Mouse (Mus musculus) 416B (cell line): ENCODE measurements around the gene Snn.
"Not testable (repeated sequence)": the region's sequence is repeated elsewhere in the genome, so short reads cannot be mapped to it uniquely, and the experiment has no call there.

Experiments used
- DNase-seq: peaks from one replicate; pipeline ENCODE4 v3.0.0; 2011; ENCODE audit warnings: low read depth

The Snn gene

DNA sequence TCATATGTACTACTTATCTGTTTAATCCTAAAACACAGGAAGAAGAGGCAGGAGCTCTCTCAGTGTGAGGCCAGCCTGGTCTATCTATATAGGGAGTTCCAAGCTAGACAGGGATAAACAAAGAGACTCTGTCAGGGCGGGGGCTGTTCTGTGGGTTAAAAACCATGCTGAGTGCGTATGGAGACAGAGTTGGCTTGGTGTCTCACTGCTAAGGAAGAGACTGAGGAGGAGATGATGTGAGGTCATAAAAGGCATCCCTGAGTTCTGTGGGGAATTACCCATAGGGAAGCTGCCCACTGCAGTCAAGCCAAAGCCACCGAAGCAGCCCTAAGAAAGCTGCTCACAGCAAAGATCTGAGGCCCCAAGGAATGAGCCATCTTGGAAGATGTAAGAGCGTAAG lies at the start of gene Snn:
Snn (plus strand) TSS at position 301 of the 400 bp plus-strand sequence.
- DNase-seq: no peak

DNA sequence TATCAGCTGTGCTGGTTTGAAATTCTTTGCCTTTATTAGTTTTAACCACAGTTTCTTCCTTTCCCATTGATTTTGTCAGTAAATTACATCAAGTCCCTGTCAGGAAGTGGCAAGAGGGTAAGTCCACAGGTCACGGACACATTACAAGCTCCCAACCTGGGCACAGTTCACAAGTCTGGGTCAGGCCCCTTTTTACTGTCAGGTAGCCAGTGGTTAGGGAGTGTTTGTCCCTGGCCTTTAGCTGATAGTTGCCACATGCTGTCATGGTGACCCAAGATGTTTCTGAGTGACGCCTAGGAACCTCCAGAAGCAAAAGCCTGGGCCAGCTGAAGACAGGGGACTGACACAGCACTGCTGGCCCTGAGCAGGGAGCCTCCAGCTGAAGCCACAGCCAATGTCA lies 49.5 kb upstream of the Snn start:
- DNase-seq: no peak

DNA sequence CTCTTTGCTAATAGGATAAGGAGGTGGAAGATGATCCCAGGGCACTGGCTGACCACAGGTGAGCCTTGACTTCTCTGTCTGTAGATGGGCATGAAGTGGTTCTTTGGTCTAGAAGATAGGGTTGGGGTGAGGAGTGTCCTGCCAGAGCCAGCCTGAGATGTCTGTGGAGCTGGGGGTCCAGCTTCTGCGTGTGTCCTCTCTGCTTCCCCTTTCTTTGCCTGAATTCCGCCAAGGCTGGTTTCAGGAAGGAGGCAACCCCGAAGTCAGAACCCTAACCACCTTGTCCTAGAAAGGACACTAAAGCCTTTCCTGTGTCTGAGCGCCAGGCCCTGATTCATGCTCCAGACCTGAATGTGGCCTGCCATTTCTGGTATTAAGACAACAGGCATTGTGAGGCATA lies 48.8 kb upstream of the Snn start:
- no peak for DNase-seq

DNA sequence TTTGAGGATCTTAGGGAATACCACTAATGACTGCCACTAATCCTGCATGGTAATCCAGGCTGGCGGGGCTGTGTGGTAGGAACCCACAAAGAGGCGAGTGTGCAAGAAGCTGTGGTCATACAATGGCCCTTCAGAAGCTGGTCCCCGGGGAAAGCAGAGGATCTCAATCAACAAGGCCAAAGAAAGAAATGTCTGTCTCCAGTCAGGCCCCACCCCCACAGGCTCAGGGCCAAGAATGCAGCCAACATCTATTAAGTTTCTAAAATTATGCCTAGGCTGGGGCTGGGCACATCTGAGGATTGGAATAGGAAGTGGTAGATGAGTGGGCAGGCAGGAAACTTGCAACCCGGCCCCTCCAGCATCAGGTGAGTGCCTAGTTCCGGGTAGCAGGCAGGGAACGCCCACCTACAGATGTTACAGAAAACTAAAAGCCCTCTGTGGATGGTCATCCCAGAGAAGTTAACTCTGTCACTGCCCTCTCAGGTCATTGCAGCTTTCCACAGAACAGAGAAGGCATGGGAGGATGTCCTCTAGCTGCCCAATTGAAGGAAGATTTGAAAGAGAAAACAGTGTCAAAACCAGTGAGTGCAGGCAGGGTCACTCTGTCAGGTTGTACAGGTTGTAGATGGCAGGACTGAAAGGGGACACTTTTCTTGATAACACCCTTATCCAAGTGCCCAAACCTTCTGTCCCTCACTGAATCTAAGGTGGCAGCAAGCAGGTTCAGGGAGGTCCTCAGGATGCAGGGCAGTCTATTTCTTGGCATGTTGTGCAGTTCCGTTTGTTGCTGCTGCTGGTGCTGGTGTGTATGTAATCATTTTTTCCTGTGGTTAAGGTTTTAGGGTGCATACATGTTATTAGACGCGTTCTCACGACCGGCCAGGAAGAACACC lies 47.9 kb upstream of the Snn start:
- peak; percentile 73 for DNase-seq

DNA sequence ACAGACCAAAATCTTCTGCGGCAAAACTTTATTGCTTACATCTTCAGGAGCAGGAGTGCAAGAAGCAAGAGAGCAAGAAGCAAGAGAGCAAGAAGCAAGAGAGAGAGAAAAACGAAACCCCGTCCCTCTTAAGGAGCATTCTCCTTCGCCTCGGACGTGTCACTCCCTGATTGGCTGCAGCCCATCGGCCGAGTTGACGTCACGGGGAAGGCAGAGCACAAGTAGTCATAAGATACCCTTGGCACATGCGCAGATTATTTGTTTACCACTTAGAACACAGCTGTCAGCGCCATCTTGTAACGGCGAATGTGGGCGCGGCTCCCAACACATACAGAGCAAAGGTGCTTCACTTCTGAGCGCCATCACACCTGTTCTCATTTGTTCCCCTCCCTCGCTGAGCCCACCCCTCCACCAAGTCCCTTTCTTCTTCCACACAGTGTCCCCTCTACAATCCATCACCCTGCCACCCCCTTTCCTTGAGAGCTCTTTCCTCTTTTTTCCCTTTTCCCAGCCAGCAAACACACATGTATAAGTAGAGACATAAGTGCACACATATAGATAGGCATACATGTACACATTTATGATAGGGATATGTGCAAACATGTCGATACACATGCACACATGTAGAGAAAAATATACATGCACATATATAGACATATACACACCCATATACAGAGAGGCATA lies 47.1 kb upstream of the Snn start:
- DNase-seq: not testable (repeated sequence)

DNA sequence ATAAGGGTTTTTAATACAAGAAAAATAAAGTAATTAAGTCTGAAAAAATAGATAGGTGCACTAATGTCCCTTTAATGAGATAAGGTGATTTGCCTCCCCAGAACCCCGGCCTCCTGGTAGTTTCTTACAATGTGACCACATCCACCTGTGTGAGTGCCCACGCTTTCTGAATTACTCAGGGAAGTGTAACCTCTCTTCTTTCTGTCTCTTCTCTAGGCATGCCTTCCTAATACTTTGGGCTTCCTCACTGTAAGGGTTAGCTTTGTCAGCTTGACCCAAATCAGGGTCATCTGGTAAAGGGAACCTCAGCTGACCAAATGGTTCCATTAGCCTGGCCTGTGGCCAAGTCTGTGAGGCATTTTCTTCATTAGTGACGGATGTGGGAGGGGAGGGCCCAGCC lies 46.3 kb upstream of the Snn start:
- DNase-seq: peak; percentile 42

DNA sequence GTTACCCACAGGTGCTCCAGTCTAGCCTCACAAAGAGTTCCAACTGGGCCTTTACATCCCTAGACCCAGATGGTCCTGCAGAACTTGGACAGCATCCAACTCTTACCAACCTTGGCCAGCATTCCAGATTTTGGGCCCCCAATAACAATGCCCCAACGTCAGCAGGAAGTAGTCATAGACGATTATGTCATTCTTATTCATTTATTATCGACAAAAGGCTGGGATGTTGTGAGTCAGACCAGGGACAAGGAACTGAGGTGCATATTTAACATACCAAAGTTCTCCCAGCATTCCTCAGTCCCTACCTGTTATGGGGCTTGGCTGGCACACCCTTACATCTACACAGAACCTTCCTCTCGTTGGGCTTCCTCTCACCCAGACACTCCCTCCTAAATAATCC lies 44.4 kb upstream of the Snn start:
- DNase-seq: no peak

DNA sequence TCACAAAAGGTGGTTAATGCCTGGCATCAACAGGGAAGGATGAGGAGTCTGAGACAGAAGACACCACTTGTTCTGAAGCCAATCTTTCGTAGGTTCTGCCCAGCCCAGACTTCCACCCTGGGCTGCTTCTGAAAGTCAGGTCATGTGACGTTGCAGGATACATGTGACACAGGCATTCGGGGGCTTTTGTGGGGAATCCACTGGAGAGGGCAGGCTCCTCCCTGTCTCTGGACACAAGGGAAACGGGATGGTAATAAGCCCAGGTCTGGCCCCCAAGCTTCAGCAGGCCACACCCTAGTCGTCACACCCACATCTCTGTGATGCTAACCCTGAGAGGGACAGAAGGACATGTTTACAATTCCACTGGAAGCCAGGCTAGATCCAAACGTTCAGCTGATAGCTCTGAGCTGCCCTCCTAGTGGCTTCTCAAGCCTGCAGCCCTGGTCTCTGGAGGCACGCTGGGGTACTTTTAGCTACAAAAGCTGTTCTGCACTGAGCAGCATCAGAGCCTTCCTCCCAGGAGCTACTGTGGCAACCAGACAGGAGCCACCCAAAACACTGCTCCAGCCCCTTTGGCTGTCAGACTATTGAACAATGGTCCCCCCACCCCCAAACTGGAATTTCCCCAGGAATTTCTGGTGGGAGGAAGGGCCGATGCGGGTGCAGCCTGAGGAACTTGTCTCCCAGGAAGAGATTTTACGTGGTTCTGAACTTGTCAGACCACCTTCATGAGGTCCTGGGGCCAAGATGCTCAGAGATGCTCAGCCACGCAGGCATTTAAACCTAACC lies 42.7 kb upstream of the Snn start:
- no peak for DNase-seq

DNA sequence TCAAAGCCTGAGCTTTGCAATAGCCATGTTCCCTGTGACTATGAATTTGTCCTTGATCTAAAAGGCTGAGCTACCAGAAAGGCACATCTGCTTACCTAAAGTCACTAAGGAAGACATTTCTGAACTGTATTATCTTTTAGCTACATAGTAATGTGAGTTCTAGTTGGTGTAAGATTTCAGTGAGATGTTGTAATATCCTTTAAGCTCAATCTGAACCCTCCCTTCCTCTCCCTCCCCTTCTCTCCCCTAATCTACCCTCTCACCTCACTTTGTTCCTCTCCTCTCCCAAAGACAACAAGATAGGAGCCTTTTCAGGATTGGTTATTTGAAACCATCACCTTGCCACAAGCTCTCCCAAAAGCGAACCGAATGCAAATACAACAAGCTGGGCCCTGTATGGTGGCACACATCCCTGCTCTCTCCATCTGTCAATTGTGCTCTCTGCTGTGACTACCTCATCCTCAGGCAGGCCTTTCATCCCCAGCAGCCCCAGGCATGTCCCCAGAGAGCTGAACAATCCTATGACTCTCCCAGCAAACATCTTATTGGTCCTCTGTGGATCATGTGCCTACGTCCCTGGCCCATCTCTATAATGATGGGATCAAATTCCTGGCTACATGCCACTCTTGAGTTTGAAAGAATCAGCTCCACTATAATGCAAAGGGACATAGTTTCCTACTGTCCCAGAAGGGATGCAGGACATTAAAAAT lies 39.2 kb upstream of the Snn start:
- peak; percentile 55 for DNase-seq

DNA sequence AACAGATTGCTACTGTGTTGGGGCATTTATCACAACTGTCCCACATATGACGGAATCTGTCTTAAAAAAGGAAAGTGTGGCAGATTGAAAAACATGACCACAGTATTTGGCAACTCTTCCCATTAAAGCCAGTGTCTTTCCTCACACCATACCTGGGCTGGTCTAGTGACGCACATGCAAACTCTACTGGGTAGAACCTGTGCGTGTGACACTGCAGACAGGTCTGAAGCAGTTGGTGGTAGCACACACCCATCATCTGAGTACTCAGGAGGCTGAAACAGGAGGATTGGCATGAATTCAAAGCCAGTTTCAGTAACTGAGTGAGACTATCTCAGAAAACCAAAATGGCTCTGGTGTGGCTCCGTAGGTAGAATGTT lies 38.6 kb upstream of the Snn start:
- peak; percentile 36 for DNase-seq

DNA sequence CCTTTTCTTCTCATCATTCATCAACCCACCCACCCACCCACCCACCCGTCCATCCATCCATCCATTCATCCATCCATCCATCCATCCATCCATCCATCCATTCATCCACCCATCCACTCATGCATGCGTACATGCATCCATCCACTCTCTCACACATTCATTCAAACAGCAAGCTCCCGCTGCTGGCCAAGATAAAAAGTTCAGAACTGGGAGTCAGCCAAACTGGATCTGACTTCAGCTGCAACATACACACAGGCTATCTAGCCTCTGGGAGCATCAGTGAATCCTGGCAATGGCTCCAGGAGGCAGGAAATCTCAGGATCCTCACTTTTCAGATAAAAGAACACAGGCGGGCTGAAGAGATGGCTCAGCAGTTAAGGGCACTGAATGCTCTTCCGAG lies 37.1 kb upstream of the Snn start:
- no peak for DNase-seq

DNA sequence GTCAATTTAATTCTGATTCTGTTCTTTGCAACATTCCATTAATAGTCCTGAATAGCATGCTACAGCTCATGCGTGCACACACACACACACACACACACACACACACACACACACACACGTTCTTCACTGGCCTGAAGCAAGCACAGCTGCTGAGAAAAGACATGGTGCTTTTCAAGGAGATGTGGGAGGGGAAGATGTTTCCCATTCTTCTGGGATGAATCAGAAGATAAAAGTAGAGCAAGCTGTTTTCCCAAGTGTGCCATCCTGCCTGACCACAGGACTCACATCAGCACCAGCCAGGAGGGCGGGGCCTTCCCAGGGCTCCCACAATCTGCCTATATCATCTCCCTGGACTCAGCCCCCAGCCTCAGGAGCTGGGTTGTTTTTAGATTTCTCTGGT lies 35.9 kb upstream of the Snn start:
- DNase-seq: no peak

DNA sequence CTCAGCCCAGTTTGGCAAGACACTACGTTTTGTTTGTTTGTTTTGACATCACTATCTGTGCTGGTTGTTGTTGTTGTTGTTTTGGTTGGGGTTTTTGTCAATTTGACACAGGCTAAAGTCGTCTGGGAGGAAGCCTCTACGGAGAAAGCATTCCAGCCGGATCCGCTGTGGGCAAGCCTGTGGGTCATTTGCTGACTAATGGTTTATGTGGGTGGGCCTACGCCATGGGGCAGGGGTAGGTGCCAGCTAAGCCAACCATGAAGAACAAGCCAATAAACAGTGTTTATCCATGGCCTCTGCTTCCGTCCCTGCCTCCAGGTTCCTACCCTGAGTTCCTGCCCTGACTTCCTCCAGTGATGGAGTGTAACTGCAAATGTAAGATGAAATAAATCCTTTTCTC lies 32.5 kb upstream of the Snn start:
- no peak for DNase-seq

DNA sequence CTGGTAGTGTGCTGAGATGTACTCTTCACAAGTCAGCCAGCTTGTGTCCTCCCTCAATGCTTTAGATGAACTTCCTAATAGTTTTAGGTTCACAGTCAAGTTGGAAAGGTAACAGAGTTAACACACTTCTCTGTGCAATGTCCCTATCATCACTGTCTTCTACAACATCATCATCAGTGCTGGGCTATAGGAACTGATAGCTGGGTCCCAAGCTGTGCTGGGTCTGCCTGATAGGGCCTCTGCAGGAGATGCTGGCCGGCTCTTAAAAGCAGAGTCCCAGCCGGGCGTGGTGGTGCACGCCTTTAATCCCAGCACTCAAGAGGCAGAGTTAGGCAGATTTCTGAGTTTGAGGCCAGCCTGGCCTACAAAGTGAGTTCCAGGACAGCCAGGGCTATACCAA lies 29.9 kb upstream of the Snn start:
- DNase-seq: no peak

DNA sequence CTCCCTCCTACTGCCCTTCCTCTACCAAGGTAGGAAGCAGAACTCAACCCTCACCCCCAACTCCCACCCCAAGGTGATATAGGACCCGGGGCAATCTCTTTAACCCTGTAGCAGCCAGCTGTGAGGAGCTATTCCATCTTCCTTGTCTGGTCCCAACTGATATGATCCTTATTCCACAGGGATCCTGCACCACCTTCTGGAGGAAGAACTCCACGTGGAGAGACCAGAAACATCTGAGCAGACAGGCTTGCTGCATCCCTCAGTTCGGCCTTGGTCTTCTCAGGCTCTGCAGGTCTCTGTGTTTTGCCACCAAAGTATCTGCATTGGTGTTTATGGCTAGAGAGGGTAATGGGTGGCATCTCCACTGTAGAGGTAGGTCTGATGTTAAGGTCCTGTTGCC lies 29.4 kb upstream of the Snn start:
- no peak for DNase-seq

DNA sequence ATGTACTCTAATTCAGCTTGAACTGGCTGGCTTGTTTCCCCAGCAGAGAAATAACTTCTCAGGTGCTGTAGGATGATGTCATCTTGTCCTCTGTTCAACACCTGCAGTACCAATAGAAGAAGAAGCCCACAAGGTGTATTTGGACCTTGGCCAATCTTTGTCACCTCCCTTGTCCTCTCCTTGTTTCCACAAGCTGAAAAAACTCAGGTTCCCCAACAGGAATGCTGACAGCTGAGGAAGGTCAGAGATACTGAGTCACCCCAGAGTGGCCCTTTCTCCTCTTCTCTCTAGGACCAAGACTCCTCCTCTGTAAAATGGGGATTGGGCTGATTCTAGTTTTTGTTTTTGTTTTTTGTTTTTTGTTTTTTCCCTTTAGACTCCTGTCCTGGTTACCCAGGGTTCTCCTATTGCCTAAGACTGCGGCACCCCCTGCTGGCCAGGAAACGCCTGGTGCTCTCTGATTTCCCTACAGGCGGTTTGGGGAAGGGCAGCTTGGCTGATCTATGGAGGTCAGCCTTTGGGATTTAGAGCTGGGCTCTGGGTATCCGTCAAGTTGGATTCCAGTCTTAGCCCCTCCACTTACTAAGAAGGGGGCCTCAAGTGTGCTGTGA lies 26.4 kb upstream of the Snn start:
- DNase-seq: peak; percentile 85

DNA sequence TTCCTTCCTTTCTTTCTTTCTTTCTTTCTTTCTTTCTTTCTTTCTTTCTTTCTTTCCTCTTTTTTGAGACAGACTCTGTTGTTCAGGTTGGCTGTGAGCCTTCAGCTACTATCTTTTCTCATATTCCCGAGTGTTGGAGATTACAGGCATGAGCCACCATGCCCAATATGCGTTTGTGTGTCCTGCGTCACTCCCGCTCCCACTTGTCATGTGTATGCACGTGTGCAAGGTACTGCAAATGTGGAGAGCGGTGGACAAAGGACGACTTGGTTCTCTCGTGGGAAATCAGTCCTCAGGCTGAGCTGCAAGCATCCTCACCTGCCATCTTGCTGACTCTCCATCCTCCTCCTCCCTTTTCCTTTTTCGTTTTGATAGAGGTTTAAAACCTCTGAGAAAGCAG lies 25.5 kb upstream of the Snn start:
- DNase-seq: no peak

DNA sequence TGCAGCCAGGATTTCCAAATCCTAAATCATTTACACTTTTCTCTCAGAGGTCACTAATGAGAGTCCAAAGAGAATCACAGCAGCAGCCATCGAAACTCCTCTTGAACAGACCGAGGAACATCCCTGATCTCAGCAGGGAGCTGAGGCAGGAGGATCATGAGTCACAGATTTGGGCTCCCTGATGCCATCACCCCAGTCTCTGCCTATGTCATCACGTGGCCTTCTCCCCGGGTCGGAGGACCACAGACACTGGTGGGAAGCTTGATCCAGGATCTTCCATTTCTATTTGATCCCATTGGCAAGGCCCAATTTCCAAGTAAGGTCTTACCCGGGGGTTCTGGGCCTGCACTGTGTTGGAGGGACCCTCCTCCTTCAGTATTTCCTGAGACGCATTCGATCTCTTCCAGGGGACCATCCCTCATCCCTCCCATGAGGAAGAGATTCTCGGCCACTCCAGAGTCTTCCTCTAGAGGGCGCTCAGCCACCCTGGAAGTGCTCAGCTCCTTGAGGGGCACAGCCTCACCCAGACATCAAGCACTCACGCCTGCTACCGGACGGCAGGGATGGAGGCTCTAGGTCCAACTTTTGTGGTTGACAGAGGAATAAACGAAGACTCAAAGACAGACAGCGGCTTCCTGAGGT lies 24.8 kb upstream of the Snn start:
- DNase-seq: peak; percentile 77

DNA sequence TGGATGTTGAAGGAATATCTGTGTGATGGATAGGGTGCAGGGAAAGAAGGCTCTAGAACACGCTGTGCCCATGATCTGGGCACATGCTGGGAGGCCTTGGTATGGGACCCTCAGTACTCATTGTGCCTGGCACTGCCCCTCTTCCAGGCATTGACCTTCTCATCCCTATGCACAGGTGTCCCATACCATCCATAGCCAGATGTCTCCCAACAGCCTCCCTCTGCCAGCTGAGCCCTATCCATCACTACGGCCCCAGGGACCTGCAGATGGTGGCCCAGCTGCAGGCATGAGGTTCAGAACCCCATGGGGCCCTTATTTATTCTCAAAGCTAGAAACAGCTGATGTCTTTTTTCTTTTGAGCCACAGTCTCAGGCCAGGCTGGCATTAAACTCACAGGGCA lies 20.1 kb upstream of the Snn start:
- no peak for DNase-seq

DNA sequence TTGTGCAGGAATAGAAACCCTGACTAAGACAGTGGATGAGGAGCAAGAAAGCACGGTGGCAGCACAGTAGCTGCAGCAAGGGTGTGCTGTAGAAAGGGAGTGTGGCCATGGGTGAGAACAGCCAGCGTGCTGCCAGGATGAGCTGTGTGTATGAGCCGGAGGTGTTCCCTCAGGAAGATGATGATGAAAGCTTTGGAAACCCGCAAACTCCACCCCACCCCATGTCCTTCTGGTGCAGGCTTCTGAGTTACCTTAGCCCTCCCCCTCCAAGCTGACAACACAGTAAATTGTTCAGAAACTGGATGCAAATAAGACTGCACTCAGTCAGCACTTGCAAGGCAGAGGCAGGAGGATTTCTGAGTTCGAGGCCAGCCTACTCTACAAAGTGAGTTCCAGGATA lies 17.5 kb upstream of the Snn start:
- DNase-seq: no peak

DNA sequence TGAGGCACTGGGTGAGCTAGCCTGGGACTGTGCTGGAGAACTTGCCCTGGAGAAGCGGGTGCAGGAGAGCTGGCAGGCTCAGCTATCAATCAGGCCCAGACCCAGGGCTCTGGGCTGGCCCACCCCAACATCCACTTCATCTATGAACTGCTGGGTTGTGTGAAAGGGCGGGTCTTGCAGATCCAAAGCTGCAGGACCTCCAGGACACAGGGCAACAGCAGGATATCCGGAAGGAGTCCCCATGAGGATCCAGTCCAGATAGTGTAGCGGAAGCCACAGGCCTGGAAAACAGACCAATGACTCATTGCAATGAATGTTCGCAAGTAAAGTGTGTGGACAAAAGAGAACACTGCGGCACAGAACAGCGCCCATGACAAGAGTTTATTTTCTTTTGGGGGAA lies 14.3 kb upstream of the Snn start:
- no peak for DNase-seq
